In genomic region chr6:56850315-56850714, GRCm38 (mm10) we compare ENCODE assay signal across 11 mouse cellular contexts. TPM values are rescaled to one million over a fixed set of nuclear protein-coding genes. Genes with fewer than 3 reads are reported as not detected.
A peak's percentile ranks its signal among the peaks of the same experiment; 100 is the strongest.
DNase-seq lines count a peak whose midpoint lies in the region; ATAC-seq and TF ChIP-seq lines count a peak whose summit lies in the region.
"Had no signal": no experiment of that assay in that cellular context is flagged by ENCODE, and none has a peak within 500 bp of the region (broad histone marks: within the 10 kb centered on the region; RNA-seq: fewer than 3 reads in every experiment).

No protein-coding gene starts in this region.

- WGBS in heart, adult 2 months: 40% methylated on average over 7 of the region's 7 CpGs
- 58% methylated on average over 7 of the region's 7 CpGs for WGBS in heart, embryonic 11.5 days (ENCODE audit: insufficient replicate concordance)

- intact Hi-C loops in heart, adult 2 months (cut with DNase I): loop anchor here (5.0 kb wide), 1 partner anchor 57 kb away; no protein-coding TSS in a partner anchor
- intact Hi-C loops in left cerebral cortex, postnatal 36 days (cut with DNase I): no loop called here
- intact Hi-C loops in left cerebral cortex, postnatal 10 days (cut with DNase I): no loop called here

- no peak for ATAC-seq in heart, embryonic 11.5 days (replicated peaks; ENCODE audit: insufficient number of reproducible peaks, low FRiP score, low TSS enrichment)

- no peak for TF ChIP-seq EP300 in heart, adult 2 months (IDR thresholded peaks at IDR 0.05; ENCODE audit: insufficient read depth, low read depth, low read length)

- H3K4me1 ChIP-seq in heart, adult 2 months (ENCODE audit: control insufficient read depth, insufficient read depth, low read length): no peaks in the 10 kb centered on the region
- peaks cover 6% of the 10 kb centered on the region; the same call in 1 of the 2 replicates for H3K4me1 ChIP-seq in heart, embryonic 11.5 days (ENCODE audit: control insufficient read depth, insufficient read depth, low read length)
- H3K4me1 ChIP-seq in E14TG2a.4 (replicated peaks; ENCODE audit: low read depth, low read length): peaks cover 8% of the 10 kb centered on the region
- H3K4me1 ChIP-seq: forebrain, embryonic 12.5 days had no signal

- TF ChIP-seq CTCF in heart, adult 2 months (IDR thresholded peaks at IDR 0.05): peak; percentile 67
- peak; percentile 10; the same call in 1 of the 2 replicates for TF ChIP-seq CTCF in E14TG2a.4 (conservative IDR thresholded peaks at IDR 0.05; ENCODE audit: low read length)

- no peak for DNase-seq in heart, adult 2 months
- DNase-seq in left cerebral cortex, postnatal 36 days (ENCODE audit: low spot score in 2 of 2): peak; percentile 8 to 10
- DNase-seq in left cerebral cortex, postnatal 10 days (ENCODE audit: extremely low spot score in 1 of 2, low spot score in 2 of 2): no peak
- DNase-seq in induced T-regulatory cell, adult 2 months (ENCODE audit: low read depth): peak; percentile 14
- no peak for DNase-seq in gastrocnemius, postnatal 25 days
- no peak for DNase-seq in right cerebral cortex, postnatal 36 days (ENCODE audit: low spot score in 2 of 2)
- DNase-seq: adrenal gland, adult 2 months; cerebellum, postnatal 25 days had no signal

- no peak overlapping the region for H3K4me3 ChIP-seq in heart, adult 2 months
- H3K4me3 ChIP-seq in heart, embryonic 11.5 days (ENCODE audit: low read depth, low read length): no peak overlapping the region
- no peak overlapping the region for H3K4me3 ChIP-seq in E14TG2a.4 (replicated peaks; ENCODE audit: low read length)
- H3K4me3 ChIP-seq: forebrain, embryonic 12.5 days had no signal

- H3K9ac ChIP-seq in heart, adult 2 months (ENCODE audit: low read depth, low read length): no peak overlapping the region
- no peak overlapping the region for H3K9ac ChIP-seq in heart, embryonic 11.5 days (ENCODE audit: low read depth, low read length)
- H3K9ac ChIP-seq: forebrain, embryonic 12.5 days had no signal

- H3K4me2 ChIP-seq in heart, embryonic 11.5 days: no peak overlapping the region
- H3K4me2 ChIP-seq: forebrain, embryonic 12.5 days had no signal

- no peaks in the 10 kb centered on the region; the same call in 1 of the 2 replicates for H3K36me3 ChIP-seq in heart, adult 2 months (ENCODE audit: control insufficient read depth, insufficient read depth, low read length)
- H3K36me3 ChIP-seq in heart, embryonic 11.5 days (ENCODE audit: control insufficient read depth, insufficient read depth, low read length): peaks cover 9% of the 10 kb centered on the region; the same call in 1 of the 2 replicates
- H3K36me3 ChIP-seq in E14TG2a.4 (ENCODE audit: insufficient read depth, low read length): peaks cover 55% of the 10 kb centered on the region

- TF ChIP-seq POLR2A in heart, adult 2 months (IDR thresholded peaks at IDR 0.05; ENCODE audit: insufficient read depth, low read depth, low read length): no peak

- no peaks in the 10 kb centered on the region for H3K27me3 ChIP-seq in heart, adult 2 months (ENCODE audit: control insufficient read depth, insufficient read depth, low read length)
- H3K27me3 ChIP-seq in heart, embryonic 11.5 days (ENCODE audit: control insufficient read depth, insufficient read depth, low read length): no peaks in the 10 kb centered on the region
- H3K27me3 ChIP-seq in E14TG2a.4 (ENCODE audit: insufficient read depth, low read length): no peaks in the 10 kb centered on the region
- H3K27me3 ChIP-seq: forebrain, embryonic 12.5 days had no signal

- no peaks in the 10 kb centered on the region for H3K79me2 ChIP-seq in heart, adult 2 months (replicated peaks; ENCODE audit: control insufficient read depth, insufficient read depth, low read length)

- H3K27ac ChIP-seq in heart, adult 2 months: no peak overlapping the region
- H3K27ac ChIP-seq in heart, embryonic 11.5 days (ENCODE audit: low read depth, low read length): no peak overlapping the region
- H3K27ac ChIP-seq: forebrain, embryonic 12.5 days had no signal

- H3K9me3 ChIP-seq in heart, embryonic 11.5 days (replicated peaks; ENCODE audit: control insufficient read depth, low read length): no peaks in the 10 kb centered on the region
- no peaks in the 10 kb centered on the region for H3K9me3 ChIP-seq in E14TG2a.4 (ENCODE audit: low read length)
- H3K9me3 ChIP-seq: forebrain, embryonic 12.5 days had no signal

RNA-seq across cellular contexts. Expression of gene Fkbp9, which starts 18.5 kb away (rescaled TPM):
- total RNA-seq in heart, adult 2 months (2021): 10 to 100 TPM; 84.5 to 85.9 TPM
- 44.1 and 89.8 TPM in 2 replicates for polyA plus RNA-seq in heart, adult 2 months (2012; rRNA removed)
- polyA plus RNA-seq in heart, embryonic 11.5 days (2014; fragmentation: Nextera tagmentation; extraction: Ambion mirVana): 114 and 142 TPM in 2 replicates
- total RNA-seq in left cerebral cortex, postnatal 36 days (2021): 10 to 100 TPM; 26.7 to 29.0 TPM
- total RNA-seq in left cerebral cortex, postnatal 10 days (2021): 10 to 100 TPM; 29.5 to 30.6 TPM
- total RNA-seq in gastrocnemius, postnatal 25 days (2021): 10 to 100 TPM; 48.1 to 54.0 TPM

RNA-seq across cellular contexts. Expression of gene Kbtbd2, which starts 52.7 kb away (rescaled TPM):
- 10 to 100 TPM; 28.9 to 30.6 TPM for total RNA-seq in heart, adult 2 months (2021)
- 7.7 and 15.6 TPM in 2 replicates for polyA plus RNA-seq in heart, adult 2 months (2012; rRNA removed)
- 31.7 and 34.0 TPM in 2 replicates for polyA plus RNA-seq in heart, embryonic 11.5 days (2014; fragmentation: Nextera tagmentation; extraction: Ambion mirVana)
- total RNA-seq in left cerebral cortex, postnatal 36 days (2021): 10 to 100 TPM; 54.7 to 58.6 TPM
- total RNA-seq in left cerebral cortex, postnatal 10 days (2021): 10 to 100 TPM; 42.2 to 44.8 TPM
- 10 to 100 TPM; 18.9 to 21.4 TPM for total RNA-seq in gastrocnemius, postnatal 25 days (2021)

Comparison
In these comparisons a context has a peak if more than half of its experiments do, and no peak if none do; other contexts are left out.
1. DNase-seq: peak in left cerebral cortex, postnatal 36 days (2 of 2) and induced T-regulatory cell, adult 2 months (single experiment); none in heart, adult 2 months (0 of 2), left cerebral cortex, postnatal 10 days (0 of 2), gastrocnemius, postnatal 25 days (single experiment) and right cerebral cortex, postnatal 36 days (0 of 2).